Mouse (Mus musculus) forebrain, embryonic 14.5 days (tissue): Measurements from ENCODE around the gene Sdc4. TPM values are rescaled to one million over a fixed set of nuclear protein-coding genes. Genes with fewer than 3 reads are reported as not detected.

Source experiments
- ATAC-seq: fragments of 200-750 bp; cut with Nextera tagmentation; 2 replicates; pipeline ENCODE4 v1.8.0; 2017; ENCODE audit warnings: mild to moderate bottlenecking, moderate library complexity
- DNase-seq: peaks from one replicate; pipeline ENCODE4 v3.0.0-alpha.2; 2015; ENCODE audit warnings: low spot score
- H3K27ac ChIP-seq: fragments of 300-500 bp; sonication (generic); 2 replicates; pipeline ENCODE4 v1.5.1; 2014; ENCODE audit warnings: low read depth, mild to moderate bottlenecking, control low read depth, low read length, moderate library complexity
- H3K27me3 ChIP-seq: fragments of 300-500 bp; sonication (generic); replicated peaks from 2 replicates; pipeline ENCODE4 v1.6.1; 2014; ENCODE audit warnings: low read length, control low read depth, mixed read lengths; ENCODE audit not compliant: control insufficient read depth, insufficient read depth
- H3K36me3 ChIP-seq: fragments of 300-500 bp; sonication (generic); 2 replicates; pipeline ENCODE4 v1.6.1; 2014; ENCODE audit warnings: low read length, control low read depth; ENCODE audit not compliant: control insufficient read depth, insufficient read depth
- H3K4me1 ChIP-seq: fragments of 300-500 bp; sonication (generic); 2 replicates; pipeline ENCODE4 v1.6.1; 2014; ENCODE audit warnings: antibody characterized with exemption, low read length, control low read depth; ENCODE audit not compliant: control insufficient read depth, insufficient read depth
- H3K4me2 ChIP-seq: fragments of 300-500 bp; sonication (generic); 2 replicates; pipeline ENCODE4 v1.6.1; 2014; ENCODE audit warnings: mild to moderate bottlenecking, control low read depth, low read length
- H3K4me3 ChIP-seq: fragments of 300-500 bp; sonication (generic); 2 replicates; pipeline ENCODE4 v1.5.1; 2014; ENCODE audit warnings: low read depth, low read length, control low read depth
- H3K9ac ChIP-seq: fragments of 300-500 bp; sonication (generic); 2 replicates; pipeline ENCODE4 v1.6.1; 2014; ENCODE audit warnings: mild to moderate bottlenecking, low read length, control low read depth, moderate library complexity
- H3K9me3 ChIP-seq: fragments of 300-500 bp; sonication (generic); replicated peaks from 2 replicates; pipeline ENCODE4 v1.6.1; 2016; ENCODE audit warnings: low read length, control low read depth, mixed read lengths; ENCODE audit not compliant: control insufficient read depth
- WGBS: fragments of 180-500 bp; shearing (Covaris S2); extraction: QIAGEN DNeasy Blood & Tissue Kit; methylation state at CpG from one replicate; pipeline ENCODE4 v1.1.7; 2014; 5-methylcytosine and 5-hydroxymethylcytosine counted together
- polyA plus RNA-seq: library from polyadenylated mRNA; unstranded; fragments of >200 nt; fragmentation: Nextera tagmentation; extraction: Ambion mirVana; gene quantifications from 2 replicates; pipeline ENCODE4 v1.2.1, GENCODE M21; 2014

The Sdc4 gene
- 3.9 and 4.2 TPM in 2 replicates for polyA plus RNA-seq

GRCm38 (mm10) chr2:164443460-164444000 is at the start of gene Sdc4:
Sdc4 (minus strand) TSS chr2:164443887.
- Histone ChIP-seq H3K9me3 (no peaks in the 10 kb centered on the region), H3K27me3 (0 out of 2 replicates have a peak, but pooled peaks cover 4% of the 10 kb centered on the region), H3K4me2 (peak within 1 kb of the TSS; percentile 91), H3K9ac (peak within 1 kb of the TSS; percentile 64), H3K4me1 (peaks cover 13% of the 10 kb centered on the region), H3K36me3 (no peaks in the 10 kb centered on the region), H3K27ac (no peak within 1 kb of the TSS), H3K4me3 (peak within 1 kb of the TSS; percentile 46)
- DNase-seq (no peak), ATAC-seq (peak; percentile 15; the same call in 1 of the 2 replicates)
- WGBS, result 9% methylated on average over 18 of the region's 18 CpGs

- peaks cover 26% of the 10 kb centered on the region for H3K27me3 ChIP-seq
- peaks cover 8% of the 10 kb centered on the region for H3K36me3 ChIP-seq
- no peaks in the 10 kb centered on the region for H3K9me3 ChIP-seq
- no peak for ATAC-seq
- H3K9ac ChIP-seq, result no peak overlapping the region
- H3K4me1 ChIP-seq, result peaks cover 8% of the 10 kb centered on the region
- 55% methylated on average over 9 of the region's 9 CpGs for WGBS
- H3K27ac ChIP-seq, result no peak overlapping the region
- no peak for DNase-seq
- H3K4me3 ChIP-seq, result no peak overlapping the region
- no peak overlapping the region for H3K4me2 ChIP-seq
Measured at GRCm38 (mm10) chr2:164487812-164488211, 44.1 kb upstream of the Sdc4 start.

- no peak for DNase-seq
- Histone ChIP-seq H3K27me3 (peaks cover 26% of the 10 kb centered on the region), H3K27ac (no peak overlapping the region), H3K4me1 (peaks cover 8% of the 10 kb centered on the region), H3K36me3 (peaks cover 8% of the 10 kb centered on the region), H3K4me2 (peak overlapping the region; percentile 99), H3K9ac (peak overlapping the region; percentile 71), H3K9me3 (no peaks in the 10 kb centered on the region), H3K4me3 (peak overlapping the region; percentile 65)
- ATAC-seq, result no peak
- WGBS, result 12% methylated on average over 11 of the region's 11 CpGs
Measured at GRCm38 (mm10) chr2:164487115-164487527, 43.4 kb upstream of the Sdc4 start.

DNA sequence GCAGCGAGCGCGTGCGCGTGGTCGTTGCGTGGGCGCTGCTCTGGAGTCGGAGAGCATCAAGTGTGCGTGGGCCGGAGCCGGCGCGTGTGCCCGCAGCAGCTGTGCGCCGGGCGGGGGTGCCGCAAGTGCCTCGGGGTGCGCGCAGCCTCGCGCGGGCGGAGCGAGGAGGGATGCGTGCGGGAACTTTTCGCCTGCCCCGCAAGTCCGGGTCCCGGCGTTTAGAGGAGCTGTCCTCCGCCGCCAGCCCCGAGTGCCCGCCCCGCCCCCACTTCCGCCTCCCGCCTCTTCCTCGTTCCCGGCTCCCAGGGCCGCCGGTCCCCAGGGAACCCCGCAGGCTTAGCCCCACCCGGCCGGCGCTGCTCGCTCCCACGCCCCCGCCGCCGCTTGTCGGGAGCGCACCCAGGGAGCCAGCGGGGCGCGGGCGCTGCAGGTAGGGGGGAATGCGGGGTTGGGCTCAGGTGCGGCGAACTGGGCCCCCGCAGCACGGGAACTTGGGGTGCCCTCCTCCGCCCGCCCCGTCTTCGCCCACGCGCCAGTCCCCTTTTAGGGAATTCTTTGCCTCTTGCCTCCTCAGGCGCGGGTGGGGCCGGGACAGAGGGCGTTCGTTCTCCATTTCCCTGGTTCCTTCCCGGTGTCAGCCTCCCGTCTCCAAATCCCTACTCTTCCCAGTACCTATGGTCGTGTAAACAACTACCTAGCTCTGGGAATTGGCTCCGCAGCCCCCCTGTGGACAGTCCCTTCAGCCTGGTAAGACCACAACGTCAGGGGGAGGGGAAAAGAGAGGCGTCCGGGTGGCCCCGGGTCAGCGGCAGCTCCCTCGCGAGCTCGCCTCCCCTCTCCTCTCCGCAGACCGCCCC is 42.8 kb upstream of the Sdc4 start:
- Histone ChIP-seq H3K4me1 (peaks cover 8% of the 10 kb centered on the region), H3K9ac (peak overlapping the region; percentile 71), H3K27me3 (peaks cover 26% of the 10 kb centered on the region), H3K36me3 (peaks cover 8% of the 10 kb centered on the region), H3K4me3 (peak overlapping the region; percentile 65), H3K9me3 (no peaks in the 10 kb centered on the region), H3K27ac (no peak overlapping the region), H3K4me2 (peak overlapping the region; percentile 99)
- under 1% methylated on average over 62 of the region's 90 CpGs for WGBS
- DNase-seq (peak; percentile 52), ATAC-seq (peak; percentile 63)

- peak within 1 kb of the TSS; percentile 71 for H3K9ac ChIP-seq
- no peaks in the 10 kb centered on the region for H3K9me3 ChIP-seq
- H3K4me1 ChIP-seq, result peaks cover 8% of the 10 kb centered on the region
- ATAC-seq (peak; percentile 66), DNase-seq (peak; percentile 4)
- H3K27ac ChIP-seq, result no peak within 1 kb of the TSS
- WGBS, result under 1% methylated on average over 26 of the region's 26 CpGs
- peak within 1 kb of the TSS; percentile 99 for H3K4me2 ChIP-seq
- H3K4me3 ChIP-seq, result peak within 1 kb of the TSS; percentile 65
- H3K27me3 ChIP-seq, result peaks cover 26% of the 10 kb centered on the region
- peaks cover 8% of the 10 kb centered on the region for H3K36me3 ChIP-seq
Measured at GRCm38 (mm10) chr2:164485681-164486257, 42.1 kb upstream of the Sdc4 start, which contains the start of gene Dbndd2. Dbndd2 (plus strand) TSS chr2:164486106.

DNA sequence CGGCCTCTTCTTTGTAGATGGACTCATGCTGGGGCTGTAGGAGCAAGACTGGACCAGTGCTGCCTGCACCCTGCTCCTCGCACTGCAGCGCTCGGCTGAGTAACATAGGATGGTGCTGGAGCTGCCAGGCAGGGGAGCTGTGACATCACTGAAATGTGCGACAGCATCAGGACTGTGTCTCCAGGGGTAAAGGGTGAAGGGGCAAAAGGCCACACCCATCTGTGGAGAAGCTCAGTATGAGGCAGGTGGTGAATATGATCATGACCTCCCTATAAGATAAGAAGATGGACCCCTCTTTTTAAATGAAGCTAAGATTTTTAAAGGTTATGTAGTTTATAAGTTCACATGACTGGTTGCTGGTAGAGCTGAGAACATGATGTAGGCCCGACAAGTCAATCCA is 29.9 kb upstream of the Sdc4 start, which contains the start of gene Trp53tg5:
Gene Trp53tg5, minus strand, starts transcription at position 101 of the 400 bp plus-strand sequence.
- Histone ChIP-seq H3K27ac (no peak within 1 kb of the TSS), H3K36me3 (peaks cover 33% of the 10 kb centered on the region; the same call in 1 of the 2 replicates), H3K9ac (no peak within 1 kb of the TSS), H3K4me1 (no peaks in the 10 kb centered on the region), H3K27me3 (no peaks in the 10 kb centered on the region), H3K4me2 (no peak within 1 kb of the TSS), H3K9me3 (no peaks in the 10 kb centered on the region), H3K4me3 (no peak within 1 kb of the TSS)
- ATAC-seq, result no peak
- DNase-seq, result no peak
- WGBS, result 88% methylated on average over 6 of the region's 6 CpGs

DNA sequence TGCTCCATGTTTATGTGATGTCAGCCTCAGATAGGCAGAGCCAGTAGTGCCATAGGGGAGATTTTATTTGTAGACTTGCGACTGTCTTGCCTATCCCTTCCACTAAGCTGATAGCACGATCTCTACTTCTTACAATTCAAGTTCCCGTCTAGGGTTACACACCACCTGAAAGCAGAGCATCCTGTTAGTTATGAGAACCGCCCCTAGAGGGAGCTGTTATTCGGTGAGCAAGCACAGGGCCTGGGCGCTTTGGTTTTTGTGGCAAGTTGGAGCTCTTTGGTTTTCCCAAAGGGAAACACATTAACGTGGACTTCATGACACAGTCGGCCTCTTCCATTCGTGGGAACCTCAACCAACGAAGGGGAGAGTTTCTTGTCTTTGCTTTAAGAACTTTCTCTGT is 26.6 kb upstream of the Sdc4 start:
- Histone ChIP-seq H3K4me1 (no peaks in the 10 kb centered on the region), H3K4me2 (no peak overlapping the region), H3K9me3 (no peaks in the 10 kb centered on the region), H3K36me3 (peaks cover 50% of the 10 kb centered on the region), H3K27ac (no peak overlapping the region), H3K27me3 (no peaks in the 10 kb centered on the region), H3K9ac (no peak overlapping the region), H3K4me3 (no peak overlapping the region)
- no peak for ATAC-seq
- DNase-seq, result peak; percentile 50
- 29% methylated on average over 10 of the region's 10 CpGs for WGBS

GRCm38 (mm10) chr2:164466787-164467186 is 23.1 kb upstream of the Sdc4 start:
- Histone ChIP-seq H3K4me2 (no peak overlapping the region), H3K27me3 (no peaks in the 10 kb centered on the region), H3K36me3 (peaks cover 50% of the 10 kb centered on the region), H3K4me1 (peaks cover 7% of the 10 kb centered on the region), H3K9ac (no peak overlapping the region), H3K27ac (no peak overlapping the region), H3K9me3 (no peaks in the 10 kb centered on the region), H3K4me3 (no peak overlapping the region)
- ATAC-seq (no peak), DNase-seq (no peak)
- 86% methylated on average over 5 of the region's 5 CpGs for WGBS
